Mouse (Mus musculus) gastrocnemius, adult 18-20 months (tissue): ENCODE results near the gene Mtx1. TPM values are rescaled to one million over a fixed set of nuclear protein-coding genes. Genes with fewer than 3 reads are reported as not detected.
"Not testable (repeated sequence)": the region's sequence is repeated elsewhere in the genome, so short reads cannot be mapped to it uniquely, and the experiment has no call there.

Source experiments
- DNase-seq: peaks from one replicate; pipeline ENCODE4 v3.0.0; 2021; ENCODE audit warnings: low spot score
- total RNA-seq, 2 experiments: library from RNA; stranded (reverse); gene quantifications; 2 replicates each; pipeline ENCODE4 v1.2.3; 2021

Gene Mtx1
- total RNA-seq, 2 experiments from 2014 or later: 45.4 to 46.7 TPM

DNA sequence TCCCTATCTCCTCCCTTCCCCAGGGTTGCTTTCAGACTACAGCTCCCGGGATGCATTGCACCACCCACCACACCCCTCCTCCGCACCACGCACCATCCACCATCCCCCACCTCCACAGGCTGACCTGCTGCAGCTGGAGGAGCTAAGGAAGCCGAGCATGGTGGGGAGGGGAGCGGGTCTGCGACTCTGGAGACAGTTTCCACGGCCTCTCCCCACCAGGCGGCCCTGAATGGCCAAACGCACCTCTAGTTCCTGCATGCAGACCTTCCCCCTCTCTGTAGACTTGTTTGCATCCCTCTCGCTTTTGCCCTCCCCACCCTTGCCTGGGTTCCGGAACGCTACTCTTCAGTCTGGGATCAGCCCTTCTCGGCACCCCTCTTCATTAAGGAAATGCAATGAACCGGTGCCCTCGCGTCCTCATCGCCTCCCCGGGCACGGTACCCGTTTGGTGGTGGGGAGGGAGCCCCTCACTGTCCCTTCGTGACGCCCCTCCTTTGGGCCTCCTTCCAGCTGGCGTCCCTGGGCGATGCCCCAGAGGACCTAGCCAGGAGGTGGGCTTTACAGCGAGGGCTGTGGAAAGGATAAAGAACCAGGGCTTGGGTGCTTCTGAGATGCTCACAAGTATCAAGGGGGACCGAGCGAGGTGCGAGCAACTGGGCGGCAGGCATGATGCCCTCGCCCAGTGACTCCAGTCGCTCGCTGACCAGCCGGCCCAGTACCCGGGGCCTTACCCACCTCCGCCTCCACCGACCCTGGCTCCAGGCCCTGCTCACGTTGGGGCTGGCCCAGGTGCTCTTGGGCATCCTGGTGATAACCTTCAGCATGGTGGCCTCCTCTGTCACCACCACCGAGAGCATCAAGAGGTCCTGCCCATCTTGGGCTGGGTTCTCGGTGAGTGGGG, 43.6 kb downstream of the Mtx1 start, which contains the start of gene Fam189b:
Fam189b (plus strand) TSS at position 86 of the 901 bp plus-strand sequence.
- DNase-seq: peak; percentile 86

- no peak for DNase-seq
These were observed 44.3 kb downstream of the Mtx1 start for GRCm38 (mm10) chr3:89182531-89183057.

GRCm38 (mm10) chr3:89181749-89182500, 45.0 kb downstream of the Mtx1 start:
- DNase-seq: no peak

- DNase-seq: no peak
These were observed 47.8 kb downstream of the Mtx1 start for GRCm38 (mm10) chr3:89179056-89179455.

DNA sequence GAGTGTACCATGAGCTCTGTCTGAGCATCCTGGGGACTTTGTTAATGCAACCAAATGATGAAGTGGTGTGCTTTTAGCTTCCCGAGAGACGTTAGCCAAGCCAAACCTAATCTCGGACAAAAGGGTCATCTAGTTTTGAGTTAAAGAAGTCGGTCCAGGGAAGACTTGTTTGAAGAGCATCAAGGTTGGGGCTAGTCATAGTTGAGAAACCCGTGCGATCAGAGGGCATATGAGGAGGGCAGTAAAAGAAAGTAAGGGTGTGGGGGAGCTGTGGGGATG, 48.8 kb downstream of the Mtx1 start:
- DNase-seq: no peak

- DNase-seq: peak; percentile 85
These were observed 49.4 kb downstream of the Mtx1 start, which contains the start of gene Scamp3 for GRCm38 (mm10) chr3:89177242-89178106. Scamp3 (plus strand) TSS chr3:89177473.

DNA sequence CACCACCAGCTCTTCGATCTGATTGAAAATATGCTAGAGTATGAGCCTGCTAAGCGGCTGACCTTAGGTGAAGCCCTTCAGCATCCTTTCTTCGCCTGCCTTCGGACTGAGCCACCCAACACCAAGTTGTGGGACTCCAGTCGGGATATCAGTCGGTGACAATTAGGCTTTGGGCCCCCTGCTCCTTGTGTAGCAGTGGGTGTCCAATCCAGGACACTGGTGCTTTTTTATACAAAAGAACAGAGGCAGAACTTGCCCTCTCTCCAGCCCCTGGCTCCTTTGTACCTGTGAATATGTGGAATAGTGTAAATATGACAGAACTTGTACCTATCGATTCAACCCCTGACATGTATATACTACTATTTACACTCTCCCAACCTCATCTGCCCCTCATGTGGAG, 50.5 kb downstream of the Mtx1 start:
- DNase-seq: no peak

DNA sequence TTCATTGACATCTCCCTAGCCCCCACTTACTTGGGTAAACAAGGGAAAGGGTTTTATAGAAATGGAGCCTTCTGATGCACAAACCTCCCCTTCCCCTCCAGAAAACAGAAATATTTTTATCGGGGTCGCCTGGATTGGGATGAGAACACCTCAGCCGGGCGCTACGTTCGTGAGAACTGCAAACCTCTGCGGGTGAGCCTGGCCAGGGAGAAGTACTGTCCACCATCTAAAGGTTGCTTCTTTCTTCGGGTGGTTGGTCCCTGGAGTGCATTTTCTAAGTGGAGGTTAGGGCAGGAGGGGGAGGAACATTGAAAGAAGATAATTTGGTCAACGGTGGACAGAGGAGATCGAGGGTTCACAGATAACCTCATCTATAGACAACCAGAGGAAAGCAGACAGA, 51.3 kb downstream of the Mtx1 start:
- no peak for DNase-seq

DNA sequence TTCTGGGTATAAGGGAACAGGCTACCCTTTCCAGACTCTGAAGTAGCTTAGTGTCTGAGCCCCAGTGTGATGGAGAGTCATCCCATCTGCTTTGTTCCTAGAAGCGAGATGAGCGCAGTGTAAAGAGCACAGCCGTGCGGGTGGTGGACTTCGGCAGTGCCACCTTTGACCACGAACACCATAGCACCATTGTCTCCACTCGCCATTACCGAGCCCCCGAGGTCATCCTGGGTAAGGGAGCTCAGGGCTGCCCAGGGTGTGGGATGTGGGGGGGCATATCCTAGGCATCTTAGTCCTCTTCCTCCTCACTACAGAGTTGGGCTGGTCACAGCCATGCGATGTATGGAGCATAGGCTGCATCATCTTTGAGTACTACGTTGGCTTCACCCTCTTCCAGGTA, 52.0 kb downstream of the Mtx1 start:
- no peak for DNase-seq

DNA sequence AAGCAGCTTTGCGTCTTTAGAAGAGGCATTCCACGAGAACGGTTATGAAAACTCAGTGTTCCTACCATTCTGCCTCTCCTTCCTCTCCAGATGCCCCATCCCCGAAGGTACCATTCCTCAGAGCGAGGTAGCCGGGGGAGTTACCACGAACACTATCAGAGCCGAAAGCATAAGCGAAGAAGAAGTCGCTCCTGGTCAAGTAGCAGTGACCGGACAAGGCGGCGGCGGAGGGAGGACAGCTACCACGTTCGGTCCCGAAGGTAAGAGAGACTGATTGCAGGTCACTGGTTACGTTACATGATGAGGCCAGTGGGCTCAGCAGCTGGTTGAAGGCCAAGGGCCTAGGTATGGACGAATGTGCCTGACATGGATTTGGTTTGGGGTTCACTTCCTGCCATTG, 59.9 kb downstream of the Mtx1 start:
- DNase-seq: no peak

- DNase-seq: no peak
These were observed 61.5 kb downstream of the Mtx1 start for GRCm38 (mm10) chr3:89165268-89165870.

GRCm38 (mm10) chr3:89164506-89165267, 62.2 kb downstream of the Mtx1 start, which contains the start of gene Clk2:
Clk2 (plus strand) TSS chr3:89164795.
- DNase-seq: peak; percentile 96

DNA sequence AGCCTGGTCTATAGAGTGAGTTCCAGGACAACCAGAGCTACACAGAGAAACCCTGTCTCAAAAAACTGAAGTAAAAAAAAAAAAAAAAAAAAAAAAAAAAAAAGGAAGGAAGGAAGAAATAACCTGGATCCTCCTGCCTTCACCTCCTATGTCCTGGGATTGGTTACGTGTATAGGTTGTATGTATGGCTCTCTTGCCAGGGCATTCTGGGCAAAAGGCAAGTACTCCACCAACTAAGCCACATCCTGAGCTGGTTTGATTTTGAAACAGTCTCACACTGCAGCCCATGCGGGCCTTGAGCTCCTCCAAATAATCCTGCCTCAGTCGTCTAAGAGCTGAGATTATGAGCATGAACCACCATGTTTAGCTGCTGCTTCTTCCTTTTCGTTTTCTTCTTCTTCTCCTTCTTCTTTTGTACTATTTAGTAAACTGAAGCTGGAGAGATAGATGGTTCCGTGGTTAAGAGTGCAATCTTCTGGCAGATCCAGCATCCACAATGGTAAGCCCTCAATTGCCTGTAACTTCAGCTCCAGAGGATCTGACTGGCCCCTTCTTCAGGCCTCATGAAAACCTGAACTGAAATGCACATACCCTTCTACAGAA, 63.1 kb downstream of the Mtx1 start:
- DNase-seq: no peak

- no peak for DNase-seq
These were observed 63.8 kb downstream of the Mtx1 start for GRCm38 (mm10) chr3:89163123-89163522.

GRCm38 (mm10) chr3:89161786-89162185, 65.1 kb downstream of the Mtx1 start:
- no peak for DNase-seq

DNA sequence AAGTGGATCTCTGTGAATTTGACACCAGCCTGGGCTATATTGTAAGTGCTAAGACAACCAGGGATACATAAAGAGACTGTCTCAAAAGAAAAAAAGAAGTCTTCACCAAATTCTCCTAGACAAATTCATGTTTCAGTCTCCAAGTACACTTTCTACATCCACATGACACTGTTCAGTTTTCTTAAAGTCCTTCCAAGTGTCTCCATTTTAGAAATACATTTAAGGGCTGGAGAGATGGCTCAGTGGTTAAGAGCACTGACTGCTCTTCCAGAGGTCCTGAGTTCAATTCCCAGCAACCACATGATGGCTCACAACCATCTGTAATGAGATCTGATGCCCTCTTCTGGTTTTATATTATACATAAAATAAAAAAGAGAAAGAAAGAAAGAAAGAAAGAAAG, 65.7 kb downstream of the Mtx1 start:
- not testable (repeated sequence) for DNase-seq

- no peak for DNase-seq
These were observed 67.1 kb downstream of the Mtx1 start, which contains the start of gene Hcn3 for GRCm38 (mm10) chr3:89159616-89160344. Hcn3 (minus strand) TSS chr3:89160196.

DNA sequence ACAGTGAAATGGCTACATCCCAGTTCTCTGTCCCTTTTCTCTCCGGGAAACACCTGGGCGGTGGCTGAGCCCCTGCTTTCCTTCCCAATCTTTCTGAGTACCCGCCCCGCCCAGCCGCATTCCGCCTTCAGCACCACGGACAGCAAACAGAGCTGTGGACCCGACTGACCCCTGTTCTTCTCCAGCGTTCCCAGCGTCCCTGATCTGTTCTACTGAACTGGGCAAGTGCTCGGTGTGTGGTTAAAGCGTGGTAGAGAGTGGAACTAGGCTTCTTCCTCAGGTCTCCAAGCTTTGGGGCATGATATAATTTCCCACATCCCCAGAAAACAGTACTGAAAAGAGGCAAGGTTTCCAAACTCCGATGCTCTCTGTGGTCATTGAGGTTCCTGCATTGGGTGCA, 67.7 kb downstream of the Mtx1 start:
- peak; percentile 49 for DNase-seq
